Mouse (Mus musculus) stomach, embryonic 16.5 days (tissue): ENCODE measurements around the gene Nhp2. TPM values are rescaled to one million over a fixed set of nuclear protein-coding genes. Genes with fewer than 3 reads are reported as not detected.

Source experiments
- ATAC-seq: fragments of 200-750 bp; cut with Nextera tagmentation; 2 replicates; pipeline ENCODE4 v1.8.0; 2017; ENCODE audit warnings: moderate number of reproducible peaks, moderate TSS enrichment; ENCODE audit not compliant: insufficient read depth, low FRiP score
- H3K27ac ChIP-seq: fragments of 300-500 bp; sonication (generic); 2 replicates; pipeline ENCODE4 v1.5.1; 2014; ENCODE audit warnings: low read length
- H3K27me3 ChIP-seq: fragments of 300-500 bp; sonication (generic); 2 replicates; pipeline ENCODE4 v1.6.1; 2014; ENCODE audit warnings: low read length, control low read depth, mixed read lengths; ENCODE audit not compliant: control insufficient read depth, insufficient read depth
- H3K36me3 ChIP-seq: fragments of 300-500 bp; sonication (generic); 2 replicates; pipeline ENCODE4 v1.6.1; 2014; ENCODE audit warnings: low read length; ENCODE audit not compliant: control insufficient read depth, insufficient read depth
- H3K4me1 ChIP-seq: fragments of 300-500 bp; sonication (generic); 2 replicates; pipeline ENCODE4 v1.6.1; 2014; ENCODE audit warnings: low read length, control low read depth, mixed read lengths; ENCODE audit not compliant: control insufficient read depth, insufficient read depth
- H3K4me2 ChIP-seq: fragments of 300-500 bp; sonication (generic); 2 replicates; pipeline ENCODE4 v1.6.1; 2014; ENCODE audit warnings: low read depth, low read length, mixed read lengths
- H3K4me3 ChIP-seq: fragments of 300-500 bp; sonication (generic); replicated peaks from 2 replicates; pipeline ENCODE4 v1.5.1; 2014; ENCODE audit warnings: mild to moderate bottlenecking, low read length
- H3K9ac ChIP-seq: fragments of 300-500 bp; sonication (generic); 2 replicates; pipeline ENCODE4 v1.6.1; 2014; ENCODE audit warnings: low read length
- H3K9me3 ChIP-seq: fragments of 300-500 bp; sonication (generic); replicated peaks from 2 replicates; pipeline ENCODE4 v1.6.1; 2016; ENCODE audit warnings: low read length, control low read depth; ENCODE audit not compliant: control insufficient read depth
- WGBS: fragments of 180-500 bp; shearing (Covaris S2); extraction: QIAGEN DNeasy Blood & Tissue Kit; methylation state at CpG from one replicate; pipeline ENCODE4 v1.1.7; 2014; 5-methylcytosine and 5-hydroxymethylcytosine counted together
- polyA plus RNA-seq: library from polyadenylated mRNA; unstranded; fragments of >200 nt; fragmentation: Nextera tagmentation; extraction: Ambion mirVana; gene quantifications from 2 replicates; pipeline ENCODE4 v1.2.1, GENCODE M21; 2015

Gene Nhp2
- polyA plus RNA-seq, 1 experiment from 2014 or later, result 138 TPM

- H3K9ac ChIP-seq, result no peak overlapping the region
- no peak overlapping the region for H3K4me2 ChIP-seq
- H3K9me3 ChIP-seq, result no peaks in the 10 kb centered on the region
- H3K36me3 ChIP-seq, result peaks cover 18% of the 10 kb centered on the region; the same call in 1 of the 2 replicates
- peaks cover 12% of the 10 kb centered on the region for H3K4me1 ChIP-seq
- no peaks in the 10 kb centered on the region for H3K27me3 ChIP-seq
- no peak for ATAC-seq
- WGBS, result 90% methylated on average over 13 of the region's 13 CpGs
- no peak overlapping the region for H3K4me3 ChIP-seq
- no peak overlapping the region for H3K27ac ChIP-seq
These were observed 33.1 kb upstream of the Nhp2 start for GRCm38 (mm10) chr11:51586411-51586810.

DNA sequence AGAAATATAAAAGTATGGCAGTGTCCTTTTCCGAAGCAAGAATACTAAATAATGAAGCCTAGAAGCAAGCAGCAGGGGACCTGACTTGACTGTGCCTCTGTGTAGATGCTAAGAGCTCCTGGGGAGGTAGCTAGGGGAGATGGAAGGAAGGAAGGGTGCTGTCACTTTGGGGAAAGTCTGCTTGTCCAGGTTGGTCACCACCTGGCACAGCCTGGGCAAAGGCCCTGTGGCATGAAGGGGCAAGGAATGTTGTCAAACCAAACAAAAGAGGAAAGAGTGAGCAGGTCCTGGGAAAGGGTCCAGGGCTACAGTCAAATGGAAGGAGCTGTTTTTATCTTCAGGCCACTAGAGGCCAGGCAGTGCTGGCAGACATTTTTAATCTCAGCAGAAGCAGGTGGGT is 32.5 kb upstream of the Nhp2 start:
- ATAC-seq, result no peak
- H3K4me1 ChIP-seq, result peaks cover 12% of the 10 kb centered on the region
- no peak overlapping the region for H3K9ac ChIP-seq
- no peak overlapping the region for H3K4me3 ChIP-seq
- peaks cover 18% of the 10 kb centered on the region; the same call in 1 of the 2 replicates for H3K36me3 ChIP-seq
- no peak overlapping the region for H3K27ac ChIP-seq
- WGBS, result 90% methylated on average over 1 of the region's 1 CpGs
- H3K4me2 ChIP-seq, result no peak overlapping the region
- no peaks in the 10 kb centered on the region for H3K9me3 ChIP-seq
- H3K27me3 ChIP-seq, result no peaks in the 10 kb centered on the region

- no peak overlapping the region for H3K4me2 ChIP-seq
- peaks cover 20% of the 10 kb centered on the region; the same call in 1 of the 2 replicates for H3K36me3 ChIP-seq
- no peaks in the 10 kb centered on the region for H3K9me3 ChIP-seq
- whole genome bisulfite sequencing, result 95% methylated on average over 3 of the region's 3 CpGs
- peaks cover 10% of the 10 kb centered on the region for H3K4me1 ChIP-seq
- no peak overlapping the region for H3K4me3 ChIP-seq
- no peak for ATAC-seq
- H3K27me3 ChIP-seq, result no peaks in the 10 kb centered on the region
- no peak overlapping the region for H3K9ac ChIP-seq
- no peak overlapping the region for H3K27ac ChIP-seq
These were observed 30.7 kb upstream of the Nhp2 start for GRCm38 (mm10) chr11:51588833-51589232.

GRCm38 (mm10) chr11:51590002-51590401 is 29.5 kb upstream of the Nhp2 start:
- Histone ChIP-seq H3K4me2 (no peak overlapping the region), H3K9ac (no peak overlapping the region), H3K4me3 (no peak overlapping the region), H3K36me3 (peaks cover 28% of the 10 kb centered on the region), H3K4me1 (peaks cover 7% of the 10 kb centered on the region), H3K27ac (no peak overlapping the region), H3K27me3 (no peaks in the 10 kb centered on the region), H3K9me3 (no peaks in the 10 kb centered on the region)
- no peak for ATAC-seq

DNA sequence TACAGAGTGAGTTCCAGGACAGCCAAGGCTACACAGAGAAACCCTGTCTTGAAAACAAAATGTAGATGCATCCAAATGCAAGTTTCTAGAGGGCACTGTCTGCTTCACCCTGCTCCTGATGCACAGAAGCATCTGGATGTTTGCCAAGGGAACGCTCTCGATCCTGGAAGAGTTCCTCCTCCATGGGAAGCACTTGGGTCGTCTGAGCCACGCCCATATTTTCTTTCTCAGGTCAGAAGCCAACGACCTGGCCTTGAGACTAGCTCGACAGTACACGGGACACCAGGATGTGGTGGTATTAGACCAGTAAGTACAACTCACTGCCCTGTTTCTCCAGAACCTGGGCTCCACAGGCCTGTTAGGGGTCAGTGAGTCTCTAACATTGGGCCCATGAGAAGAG is 28.4 kb upstream of the Nhp2 start:
- Histone ChIP-seq H3K4me3 (no peak overlapping the region), H3K4me1 (no peaks in the 10 kb centered on the region; the same call in 1 of the 2 replicates), H3K4me2 (no peak overlapping the region), H3K27ac (no peak overlapping the region), H3K9me3 (no peaks in the 10 kb centered on the region), H3K27me3 (no peaks in the 10 kb centered on the region), H3K36me3 (peaks cover 38% of the 10 kb centered on the region), H3K9ac (no peak overlapping the region)
- WGBS, result 42% methylated on average over 7 of the region's 7 CpGs
- ATAC-seq, result no peak

DNA sequence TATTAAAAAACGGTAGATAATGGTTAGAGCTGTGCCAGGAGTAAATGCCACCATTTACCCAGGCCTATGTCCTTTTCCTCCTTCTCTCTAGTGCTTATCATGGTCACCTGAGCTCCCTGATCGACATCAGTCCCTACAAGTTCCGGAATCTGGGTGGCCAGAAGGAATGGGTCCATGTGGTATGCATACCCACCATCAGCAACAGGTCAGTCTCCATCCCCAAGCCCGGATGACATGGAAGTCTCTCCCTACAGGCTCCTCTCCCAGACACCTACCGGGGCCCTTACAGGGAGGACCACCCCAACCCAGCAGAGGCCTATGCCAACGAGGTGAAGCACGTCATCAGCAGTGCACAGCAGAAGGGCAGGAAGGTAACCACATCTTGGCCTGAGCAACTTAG is 27.6 kb upstream of the Nhp2 start:
- no peaks in the 10 kb centered on the region for H3K27me3 ChIP-seq
- no peak overlapping the region for H3K4me2 ChIP-seq
- H3K9ac ChIP-seq, result no peak overlapping the region
- H3K36me3 ChIP-seq, result peaks cover 34% of the 10 kb centered on the region
- WGBS, result 83% methylated on average over 7 of the region's 7 CpGs
- H3K9me3 ChIP-seq, result no peaks in the 10 kb centered on the region
- H3K4me1 ChIP-seq, result no peaks in the 10 kb centered on the region; the same call in 1 of the 2 replicates
- H3K4me3 ChIP-seq, result no peak overlapping the region
- ATAC-seq, result no peak
- H3K27ac ChIP-seq, result no peak overlapping the region

- WGBS, result 94% methylated on average over 4 of the region's 4 CpGs
These were observed 26.2 kb upstream of the Nhp2 start for GRCm38 (mm10) chr11:51593368-51593767.

GRCm38 (mm10) chr11:51593849-51594248 is 25.7 kb upstream of the Nhp2 start:
- ATAC-seq, result no peak
- 86% methylated on average over 6 of the region's 6 CpGs for WGBS
- no peak overlapping the region for H3K9ac ChIP-seq
- H3K36me3 ChIP-seq, result peaks cover 34% of the 10 kb centered on the region
- no peaks in the 10 kb centered on the region; the same call in 1 of the 2 replicates for H3K4me1 ChIP-seq
- H3K4me3 ChIP-seq, result no peak overlapping the region
- no peak overlapping the region for H3K27ac ChIP-seq
- H3K4me2 ChIP-seq, result no peak overlapping the region
- H3K27me3 ChIP-seq, result no peaks in the 10 kb centered on the region
- no peaks in the 10 kb centered on the region for H3K9me3 ChIP-seq

More at GRCm38 (mm10) chr11:51593368-51593767, 26.2 kb upstream of the Nhp2 start:
- no peak overlapping the region for H3K4me2 ChIP-seq
- no peak overlapping the region for H3K9ac ChIP-seq
- no peak overlapping the region for H3K27ac ChIP-seq
- H3K4me3 ChIP-seq, result no peak overlapping the region
- no peaks in the 10 kb centered on the region; the same call in 1 of the 2 replicates for H3K4me1 ChIP-seq
- H3K36me3 ChIP-seq, result peaks cover 33% of the 10 kb centered on the region
- no peaks in the 10 kb centered on the region for H3K27me3 ChIP-seq
- no peaks in the 10 kb centered on the region for H3K9me3 ChIP-seq
- ATAC-seq, result no peak

DNA sequence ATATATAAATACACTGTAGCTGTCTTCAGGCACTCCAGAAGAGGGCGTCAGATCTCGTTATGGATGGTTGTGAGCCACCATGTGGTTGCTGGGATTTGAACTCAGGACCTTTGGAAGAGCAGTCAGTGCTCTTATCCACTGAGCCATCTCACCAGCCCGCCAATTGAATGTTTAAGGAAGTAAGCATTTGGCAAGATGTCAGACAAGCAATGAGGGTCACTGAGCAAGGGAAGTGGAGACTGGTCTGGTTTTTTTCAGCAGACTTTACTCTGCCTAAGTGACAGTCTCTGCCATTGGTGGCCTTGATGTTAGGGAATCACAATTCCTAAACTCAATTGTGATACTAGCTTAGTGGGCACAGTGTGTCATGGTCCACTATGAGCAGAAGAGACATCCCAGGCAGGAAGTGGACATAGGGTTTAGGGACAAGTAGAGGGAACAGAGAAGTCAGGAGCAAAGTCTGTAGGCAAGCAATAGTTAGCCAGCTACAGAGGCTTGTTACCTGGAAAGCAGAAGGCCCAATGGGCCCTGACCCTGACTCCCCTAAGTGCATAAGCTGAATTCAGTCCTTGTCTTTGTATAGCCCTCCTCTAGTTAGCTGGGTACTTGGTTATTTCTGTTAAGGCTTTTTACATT is 24.7 kb upstream of the Nhp2 start:
- Histone ChIP-seq H3K27ac (no peak overlapping the region), H3K4me1 (no peaks in the 10 kb centered on the region; the same call in 1 of the 2 replicates), H3K9ac (no peak overlapping the region), H3K9me3 (no peaks in the 10 kb centered on the region), H3K27me3 (no peaks in the 10 kb centered on the region), H3K4me3 (no peak overlapping the region), H3K36me3 (peaks cover 31% of the 10 kb centered on the region), H3K4me2 (no peak overlapping the region)
- ATAC-seq, result no peak
- WGBS, result 68% methylated on average over 3 of the region's 3 CpGs
